Mouse (Mus musculus) lung, embryonic 14.5 days (tissue): ENCODE measurements at regions not wholly inside any gene's neighbourhood (a gene's known extent, or its start where the extent isn't known, plus 50 kb on each side); places are given as distances from the start of the nearest gene placed in this dataset.

Experiments
- ATAC-seq: fragments of 200-750 bp; cut with Nextera tagmentation; 2 replicates; pipeline ENCODE4 v1.8.0; 2017; ENCODE audit warnings: mild to moderate bottlenecking, moderate TSS enrichment, moderate library complexity; ENCODE audit not compliant: insufficient read depth
- DNase-seq: peaks from one replicate; pipeline ENCODE4 v3.0.0-alpha.2; 2015
- H3K27ac ChIP-seq: fragments of 300-500 bp; sonication (generic); 2 replicates; pipeline ENCODE4 v1.5.1; 2014; ENCODE audit warnings: low read depth, mild to moderate bottlenecking, moderate library complexity
- H3K27me3 ChIP-seq: fragments of 300-500 bp; sonication (generic); 2 replicates; pipeline ENCODE4 v1.6.1; 2014; ENCODE audit warnings: low read length, control low read depth; ENCODE audit not compliant: insufficient read depth
- H3K36me3 ChIP-seq: fragments of 300-500 bp; sonication (generic); 2 replicates; pipeline ENCODE4 v1.6.1; 2014; ENCODE audit warnings: control low read depth; ENCODE audit not compliant: insufficient read depth
- H3K4me1 ChIP-seq: fragments of 300-500 bp; sonication (generic); 2 replicates; pipeline ENCODE4 v1.6.1; 2014; ENCODE audit warnings: antibody characterized with exemption, control low read depth; ENCODE audit not compliant: insufficient read depth
- H3K4me2 ChIP-seq: fragments of 300-500 bp; sonication (generic); 2 replicates; pipeline ENCODE4 v1.6.1; 2014; ENCODE audit warnings: mild to moderate bottlenecking
- H3K4me3 ChIP-seq: fragments of 300-500 bp; sonication (generic); 2 replicates; pipeline ENCODE4 v1.5.1; 2014; ENCODE audit warnings: low read depth, low read length
- H3K9ac ChIP-seq: fragments of 300-500 bp; sonication (generic); 2 replicates; pipeline ENCODE4 v1.6.1; 2014
- H3K9me3 ChIP-seq: fragments of 300-500 bp; sonication (generic); 2 replicates; pipeline ENCODE4 v1.6.1; 2016; ENCODE audit warnings: low read depth, low read length, control low read depth
- CTCF ChIP-seq: IDR thresholded peaks from 2 replicates; pipeline ENCODE4 v1.5.1; 2016; ENCODE audit warnings: antibody characterized with exemption, low read depth
- WGBS: fragments of 180-500 bp; shearing (Covaris S2); extraction: QIAGEN DNeasy Blood & Tissue Kit; methylation state at CpG from one replicate; pipeline ENCODE4 v1.1.7; 2014; 5-methylcytosine and 5-hydroxymethylcytosine counted together

- 81% methylated on average over 6 of the region's 6 CpGs for WGBS
These were observed 87.6 kb upstream of the Cpeb4 start for GRCm38 (mm10) chr11:31784332-31784901.

GRCm38 (mm10) chr11:31785160-31785559, 86.9 kb upstream of the Cpeb4 start:
- Histone ChIP-seq H3K4me2 (no peak overlapping the region), H3K27me3 (no peaks in the 10 kb centered on the region), H3K9ac (no peak overlapping the region), H3K4me1 (no peaks in the 10 kb centered on the region), H3K9me3 (no peaks in the 10 kb centered on the region), H3K4me3 (no peak overlapping the region), H3K27ac (no peak overlapping the region), H3K36me3 (no peaks in the 10 kb centered on the region)
- WGBS = 83% methylated on average over 7 of the region's 7 CpGs
- ATAC-seq (no peak), DNase-seq (no peak)
- TF ChIP-seq CTCF = no peak

More at GRCm38 (mm10) chr11:31784332-31784901, 87.6 kb upstream of the Cpeb4 start:
- Histone ChIP-seq H3K36me3 (no peaks in the 10 kb centered on the region), H3K4me3 (no peak overlapping the region), H3K4me1 (no peaks in the 10 kb centered on the region), H3K9ac (no peak overlapping the region), H3K27ac (no peak overlapping the region), H3K27me3 (no peaks in the 10 kb centered on the region), H3K4me2 (no peak overlapping the region), H3K9me3 (no peaks in the 10 kb centered on the region)
- ATAC-seq (no peak), DNase-seq (no peak)
- TF ChIP-seq CTCF = no peak

- H3K27me3 ChIP-seq = no peaks in the 10 kb centered on the region
- no peak overlapping the region for H3K4me3 ChIP-seq
- ATAC-seq (no peak), DNase-seq (no peak)
- no peak overlapping the region for H3K9ac ChIP-seq
- TF ChIP-seq CTCF = no peak
- 68% methylated on average over 2 of the region's 2 CpGs for WGBS
- no peak overlapping the region for H3K27ac ChIP-seq
- H3K4me2 ChIP-seq = no peak overlapping the region
- H3K9me3 ChIP-seq = no peaks in the 10 kb centered on the region
- no peaks in the 10 kb centered on the region for H3K4me1 ChIP-seq
- no peaks in the 10 kb centered on the region for H3K36me3 ChIP-seq
These were observed 84.6 kb upstream of the Cpeb4 start for GRCm38 (mm10) chr11:31787376-31787775.

GRCm38 (mm10) chr11:31787917-31788703, 83.9 kb upstream of the Cpeb4 start:
- WGBS = 22% methylated on average over 2 of the region's 2 CpGs
- DNase-seq (no peak), ATAC-seq (no peak)
- TF ChIP-seq CTCF = no peak
- H3K27me3 ChIP-seq = no peaks in the 10 kb centered on the region
- no peak overlapping the region for H3K4me3 ChIP-seq
- H3K4me2 ChIP-seq = no peak overlapping the region
- H3K9ac ChIP-seq = no peak overlapping the region
- no peaks in the 10 kb centered on the region for H3K36me3 ChIP-seq
- no peaks in the 10 kb centered on the region for H3K4me1 ChIP-seq
- H3K9me3 ChIP-seq = no peaks in the 10 kb centered on the region
- no peak overlapping the region for H3K27ac ChIP-seq

- Histone ChIP-seq H3K4me2 (no peak overlapping the region), H3K9me3 (no peaks in the 10 kb centered on the region), H3K36me3 (no peaks in the 10 kb centered on the region), H3K4me1 (no peaks in the 10 kb centered on the region), H3K9ac (no peak overlapping the region), H3K27ac (no peak overlapping the region), H3K27me3 (no peaks in the 10 kb centered on the region), H3K4me3 (no peak overlapping the region)
- 66% methylated on average over 3 of the region's 3 CpGs for WGBS
- DNase-seq (no peak), ATAC-seq (no peak)
- TF ChIP-seq CTCF = no peak
These were observed 82.0 kb upstream of the Cpeb4 start for GRCm38 (mm10) chr11:31789967-31790366.

GRCm38 (mm10) chr11:31791264-31791663, 80.7 kb upstream of the Cpeb4 start:
- Histone ChIP-seq H3K27me3 (no peaks in the 10 kb centered on the region), H3K9me3 (no peaks in the 10 kb centered on the region), H3K36me3 (no peaks in the 10 kb centered on the region), H3K9ac (no peak overlapping the region), H3K27ac (no peak overlapping the region), H3K4me3 (no peak overlapping the region), H3K4me1 (no peaks in the 10 kb centered on the region), H3K4me2 (no peak overlapping the region)
- 54% methylated on average over 2 of the region's 2 CpGs for WGBS
- no peak for DNase-seq
- no peak for ATAC-seq
- no peak for TF ChIP-seq CTCF

- Histone ChIP-seq H3K27me3 (no peaks in the 10 kb centered on the region), H3K4me3 (no peak overlapping the region), H3K27ac (no peak overlapping the region), H3K4me2 (no peak overlapping the region), H3K4me1 (no peaks in the 10 kb centered on the region), H3K9me3 (no peaks in the 10 kb centered on the region), H3K36me3 (no peaks in the 10 kb centered on the region), H3K9ac (no peak overlapping the region)
- TF ChIP-seq CTCF = no peak
- DNase-seq (peak; percentile 29), ATAC-seq (no peak)
- 59% methylated on average over 8 of the region's 8 CpGs for WGBS
These were observed 76.9 kb upstream of the Cpeb4 start for GRCm38 (mm10) chr11:31795084-31795483.
